Mouse (Mus musculus) embryo, embryonic 9.5 days (tissue): Measurements from ENCODE around the gene Obscn.

Source experiments
- DNase-seq: peaks from one replicate; pipeline ENCODE4 v3.0.0-alpha.2; 2017; ENCODE audit errors: extremely low spot score

Gene Obscn

GRCm38 (mm10) chr11:59141772-59142370, 5.7 kb upstream of the Obscn start:
- DNase-seq: peak; percentile 79

- no peak for DNase-seq
These were observed 2.6 kb upstream of the Obscn start for GRCm38 (mm10) chr11:59138537-59139486.

- DNase-seq: no peak
These were observed 948 bp upstream of the Obscn start for GRCm38 (mm10) chr11:59136994-59137706.

DNA sequence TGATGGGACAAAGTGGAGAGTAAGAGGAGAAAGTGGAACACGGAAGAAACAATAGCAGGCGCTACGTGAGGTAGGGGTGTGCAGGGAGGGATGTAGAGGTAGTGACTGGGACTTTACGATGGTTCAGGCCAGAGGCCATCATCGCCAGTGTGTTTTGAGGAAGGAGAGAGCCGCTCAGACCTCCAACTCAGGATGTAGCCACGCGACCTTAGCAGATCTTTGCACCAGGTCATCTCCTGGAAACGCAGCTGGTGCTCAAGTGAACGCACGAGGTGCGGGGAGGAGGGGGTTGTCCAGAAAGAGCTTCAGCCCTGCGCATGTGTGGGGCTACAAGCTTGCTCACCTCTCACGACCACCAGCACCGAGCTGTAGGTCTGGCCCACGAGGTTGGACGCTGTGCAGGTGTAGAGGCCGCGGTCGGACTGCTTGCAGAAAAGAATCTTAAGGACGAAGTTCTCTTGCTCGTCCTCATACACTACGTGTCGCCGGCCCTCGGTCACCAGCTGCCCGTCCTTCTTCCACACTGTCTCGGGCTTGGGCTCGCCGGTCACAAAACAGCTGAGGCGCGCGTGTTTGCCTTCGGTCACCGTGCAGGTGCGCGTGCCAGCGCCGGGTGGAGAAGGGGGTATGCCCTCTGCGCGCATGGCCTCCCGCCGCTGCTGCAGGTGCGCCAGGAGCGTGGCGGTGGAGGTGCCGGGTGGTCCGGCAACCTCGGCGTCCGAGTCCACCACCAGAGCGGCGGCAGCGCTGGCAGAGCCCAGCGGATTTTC, 966 bp downstream of the Obscn start:
- DNase-seq: no peak

DNA sequence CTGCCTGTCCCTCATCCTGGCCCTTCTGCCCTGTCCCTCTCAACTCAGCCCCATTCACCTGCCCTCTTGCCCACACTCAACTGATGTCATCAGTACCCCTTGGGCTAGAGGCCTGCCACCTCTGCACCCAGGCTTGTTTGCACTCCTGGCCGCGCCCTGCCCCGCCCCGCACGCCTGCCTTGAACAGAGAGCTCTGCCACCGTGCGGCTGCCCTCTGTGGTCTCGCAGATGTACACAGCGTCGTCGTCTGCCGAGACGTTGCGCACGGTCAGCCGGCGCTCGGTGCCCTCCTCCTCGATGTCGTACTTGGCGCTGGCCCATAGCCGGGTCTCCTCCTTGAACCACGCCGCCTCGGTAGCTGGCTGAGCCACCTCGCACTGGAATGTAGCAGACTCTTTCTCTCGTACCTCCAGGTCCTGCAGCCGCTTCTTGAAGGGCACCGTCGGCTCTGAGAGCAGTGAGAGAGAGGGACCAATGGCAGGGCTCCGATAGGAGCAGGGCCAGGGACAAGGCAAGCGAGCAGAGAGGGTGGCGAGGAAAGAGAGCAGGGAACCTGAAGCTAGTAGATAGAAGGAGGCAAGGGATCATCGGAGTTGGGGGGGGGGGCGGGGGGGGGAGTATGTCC, 1.7 kb downstream of the Obscn start:
- no peak for DNase-seq

- DNase-seq: no peak
These were observed 4.1 kb downstream of the Obscn start for GRCm38 (mm10) chr11:59132065-59132464.

- no peak for DNase-seq
These were observed 4.8 kb downstream of the Obscn start for GRCm38 (mm10) chr11:59131348-59131919.

DNA sequence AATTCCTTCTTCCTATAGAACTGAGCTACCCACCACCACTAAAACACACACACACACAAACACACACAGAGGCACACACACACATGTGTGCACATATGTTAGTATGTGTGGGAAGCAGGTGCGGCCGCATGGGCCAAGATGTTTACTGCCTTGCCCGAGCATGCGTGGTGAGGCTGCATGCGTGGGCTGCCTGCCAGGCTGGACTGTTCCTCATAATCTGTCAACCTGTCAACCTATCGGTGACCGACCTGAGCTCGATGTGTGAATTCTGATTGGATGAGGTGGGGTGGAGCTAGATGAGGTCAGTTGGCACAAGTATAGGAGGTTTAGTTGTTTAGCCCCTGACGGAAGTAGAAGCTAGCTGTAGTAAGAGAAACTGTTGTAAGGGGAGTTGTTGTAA, 5.4 kb downstream of the Obscn start:
- no peak for DNase-seq

GRCm38 (mm10) chr11:59105945-59106344, 30.3 kb downstream of the Obscn start:
- DNase-seq: no peak

DNA sequence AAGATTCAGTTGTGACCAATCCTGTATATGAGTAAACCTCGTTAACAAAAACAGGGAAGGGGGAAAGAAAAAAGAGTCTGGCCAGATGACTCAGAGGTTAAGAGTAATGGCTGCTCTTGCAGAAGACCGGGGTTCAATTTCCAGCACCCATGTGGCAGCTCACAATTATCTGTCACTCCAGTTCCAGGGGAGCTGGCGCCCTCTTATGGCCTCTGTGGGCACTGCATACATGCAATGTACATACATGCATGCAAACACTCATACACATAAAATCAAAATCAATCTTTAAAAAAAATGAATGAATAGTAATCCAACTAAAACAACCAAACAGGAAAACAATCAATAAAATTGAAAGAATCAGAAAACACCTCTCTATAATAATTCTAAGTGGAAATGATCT, 33.9 kb downstream of the Obscn start:
- no peak for DNase-seq

- peak; percentile 22 for DNase-seq
These were observed 37.9 kb downstream of the Obscn start for GRCm38 (mm10) chr11:59098339-59098738.

GRCm38 (mm10) chr11:59097770-59098169, 38.4 kb downstream of the Obscn start:
- DNase-seq: no peak

GRCm38 (mm10) chr11:59094213-59094612, 42.0 kb downstream of the Obscn start:
- DNase-seq: peak; percentile 7

DNA sequence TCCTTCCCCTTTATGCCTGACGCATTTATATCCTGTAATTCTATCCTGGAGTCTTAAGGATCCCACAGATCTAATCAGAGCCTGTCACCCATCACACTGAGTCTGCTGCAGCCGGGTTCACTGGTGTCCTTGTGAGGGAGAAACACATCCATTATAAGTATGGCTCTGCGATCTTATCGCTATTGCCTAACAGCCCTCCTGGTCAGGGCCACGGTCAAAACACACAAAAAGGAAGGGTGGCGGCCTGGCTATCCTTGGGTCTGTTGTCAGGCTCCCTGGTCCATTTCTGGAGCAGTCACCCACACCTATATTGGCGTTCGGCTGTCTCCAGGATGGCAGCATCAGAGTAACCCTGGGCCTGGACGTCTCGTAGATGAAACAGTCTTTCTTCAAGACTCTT, 48.6 kb downstream of the Obscn start:
- no peak for DNase-seq

DNA sequence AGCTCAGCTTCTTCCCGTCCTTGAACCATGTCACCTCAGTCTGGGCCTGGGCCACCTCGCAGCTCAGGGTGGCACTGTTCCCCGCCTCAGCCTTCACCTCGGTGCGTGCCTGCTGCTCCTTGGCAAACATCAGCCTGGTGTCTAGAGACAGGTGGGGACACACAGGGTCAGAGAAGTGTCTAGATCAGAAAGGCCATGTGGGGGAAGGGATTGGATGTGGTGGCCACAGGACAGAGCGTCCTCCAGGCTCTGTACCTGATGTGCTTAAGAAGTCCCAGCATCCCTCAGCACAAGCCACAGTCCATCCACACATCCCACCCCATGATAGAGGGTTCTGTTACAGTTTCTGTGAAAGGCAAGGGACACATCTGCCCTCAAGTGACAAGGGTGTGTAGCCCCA, 51.0 kb downstream of the Obscn start:
- DNase-seq: no peak

GRCm38 (mm10) chr11:59083125-59083524, 53.1 kb downstream of the Obscn start:
- no peak for DNase-seq

DNA sequence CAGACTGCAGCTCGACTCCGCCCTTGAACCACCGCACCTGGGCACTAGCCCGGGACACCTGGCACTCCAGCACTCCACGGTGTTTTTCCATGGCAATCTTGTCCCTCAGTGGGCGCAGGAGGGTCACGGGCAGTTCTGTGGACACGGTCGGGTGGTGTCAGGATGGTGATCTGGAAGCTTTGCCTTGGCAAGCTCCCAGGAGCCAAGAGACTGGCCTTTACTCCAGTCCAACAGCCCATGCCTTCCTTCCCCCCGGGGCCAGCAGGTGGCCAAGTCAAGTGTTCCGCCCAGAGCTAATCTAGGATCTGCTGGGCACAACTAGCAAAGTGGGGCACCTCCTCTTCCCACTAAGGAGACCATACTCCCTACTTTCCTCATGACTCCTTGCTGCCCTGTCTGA, 57.9 kb downstream of the Obscn start:
- DNase-seq: no peak

DNA sequence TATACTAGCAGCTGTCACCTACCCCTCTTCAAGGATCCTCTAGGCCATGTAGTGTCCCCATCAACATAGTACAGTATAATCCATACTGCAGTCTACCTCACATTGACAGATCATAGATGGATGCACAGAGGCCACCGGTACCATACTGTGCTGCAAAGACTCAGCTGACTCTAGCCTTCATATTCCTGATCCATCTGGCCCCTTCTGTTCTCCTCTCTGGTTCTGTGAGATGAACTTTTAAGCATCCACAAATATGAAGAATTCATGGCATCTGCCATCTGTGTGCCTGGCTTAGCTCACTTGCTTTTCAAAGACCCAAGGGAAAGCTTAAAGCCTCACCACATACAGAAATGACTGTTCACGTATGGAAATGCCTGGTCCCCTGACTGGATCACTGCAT, 65.9 kb downstream of the Obscn start:
- DNase-seq: no peak

DNA sequence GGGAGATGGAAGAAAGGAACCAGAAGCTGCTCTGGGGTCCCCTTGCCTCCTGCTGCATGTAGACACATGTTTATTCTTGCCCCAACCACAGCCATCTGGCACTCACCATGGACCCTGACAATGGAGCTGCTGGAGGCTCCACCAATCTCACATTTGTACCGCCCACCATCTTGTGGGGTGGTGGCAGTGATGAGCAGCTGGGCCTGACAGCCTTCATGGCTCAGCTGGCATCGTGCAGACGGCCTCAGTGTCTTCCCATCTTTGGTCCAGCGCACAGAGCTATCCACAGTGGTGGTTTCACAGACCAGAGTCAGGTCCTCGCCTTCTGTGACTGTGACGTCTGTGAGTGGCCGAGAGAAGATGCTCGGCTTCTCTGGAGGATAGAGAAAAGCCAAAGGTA, 67.3 kb downstream of the Obscn start:
- no peak for DNase-seq

GRCm38 (mm10) chr11:59068433-59068832, 67.8 kb downstream of the Obscn start:
- DNase-seq: no peak

GRCm38 (mm10) chr11:59067921-59068320, 68.3 kb downstream of the Obscn start:
- DNase-seq: no peak
